Mouse (Mus musculus) spleen, adult 2 months (tissue): ENCODE results near the gene Gabpb2. TPM values are rescaled to one million over a fixed set of nuclear protein-coding genes. Genes with fewer than 3 reads are reported as not detected.
"Not testable (repeated sequence)": the region's sequence is repeated elsewhere in the genome, so short reads cannot be mapped to it uniquely, and the experiment has no call there.

Experiments used
- DNase-seq, 2 experiments: peaks; one replicate each; pipeline versions ENCODE4 v3.0.0 to v3.0.0-alpha.2; 2012 to 2021; ENCODE audit warnings: low spot score in 2 of 2, low read depth in 1 of 2
- H3K27ac ChIP-seq: fragments of 200-500 bp; 2 replicates; pipeline ENCODE4 v1.5.1; 2012; ENCODE audit warnings: low read length, inconsistent platforms; ENCODE audit not compliant: insufficient read depth
- H3K27me3 ChIP-seq: fragments of 200-500 bp; 2 replicates; pipeline ENCODE4 v1.6.1; 2012; ENCODE audit warnings: mild to moderate bottlenecking, moderate library complexity, low read length, inconsistent platforms; ENCODE audit not compliant: control insufficient read depth, insufficient read depth
- H3K36me3 ChIP-seq: fragments of 200-500 bp; 2 replicates; pipeline ENCODE4 v1.6.1; 2012; ENCODE audit warnings: mild to moderate bottlenecking, low read length, inconsistent platforms; ENCODE audit not compliant: control insufficient read depth, insufficient read depth
- H3K4me1 ChIP-seq: fragments of 200-500 bp; 2 replicates; pipeline ENCODE4 v1.6.1; 2011; ENCODE audit warnings: inconsistent platforms; ENCODE audit not compliant: control insufficient read depth, insufficient read depth, insufficient read length
- H3K4me3 ChIP-seq: fragments of 200-500 bp; 2 replicates; pipeline ENCODE4 v1.5.1; 2011; ENCODE audit warnings: mild to moderate bottlenecking, inconsistent platforms; ENCODE audit not compliant: insufficient read depth, insufficient read length; ENCODE audit errors: extremely low read depth
- CTCF ChIP-seq: fragments of 200-500 bp; IDR thresholded peaks from 2 replicates; pipeline ENCODE4 v1.5.1; 2011; ENCODE audit warnings: mild to moderate bottlenecking, inconsistent platforms; ENCODE audit not compliant: insufficient read depth, insufficient read length, insufficient replicate concordance; ENCODE audit errors: extremely low read depth
- POLR2A ChIP-seq: fragments of 200-500 bp; IDR thresholded peaks from 2 replicates; pipeline ENCODE4 v1.6.1; 2011; ENCODE audit warnings: low read depth, low read length, inconsistent platforms
- WGBS: fragments of 180-500 bp; shearing (Covaris S2); methylation state at CpG from one replicate; pipeline ENCODE4 v1.1.7; 2018; 5-methylcytosine and 5-hydroxymethylcytosine counted together
- polyA plus RNA-seq: library from polyadenylated mRNA; depleted of rRNA; stranded (reverse); fragments of >200 nt; gene quantifications from 2 replicates; pipeline ENCODE4 v1.2.3, GENCODE M21; 2012

Gabpb2 gene
- polyA plus RNA-seq, 1 experiment, result 17.0 TPM

- Histone ChIP-seq H3K36me3 (peaks cover 4% of the 10 kb centered on the region), H3K4me1 (no peaks in the 10 kb centered on the region), H3K27me3 (no peaks in the 10 kb centered on the region), H3K27ac (no peak overlapping the region), H3K4me3 (no peak overlapping the region)
- WGBS, result 84% methylated on average over 2 of the region's 2 CpGs
- DNase-seq, result no peak
- no peak for TF ChIP-seq CTCF
- no peak for TF ChIP-seq POLR2A
Measured at GRCm38 (mm10) chr3:95223041-95223440, 5.3 kb upstream of the Gabpb2 start.

GRCm38 (mm10) chr3:95218466-95219137, 886 bp upstream of the Gabpb2 start:
- H3K36me3 ChIP-seq, result peaks cover 11% of the 10 kb centered on the region
- no peak for DNase-seq
- peak overlapping the region; percentile 100 for H3K27ac ChIP-seq
- H3K27me3 ChIP-seq, result no peaks in the 10 kb centered on the region
- 60% methylated on average over 6 of the region's 6 CpGs for WGBS
- TF ChIP-seq CTCF, result no peak
- no peak for TF ChIP-seq POLR2A
- H3K4me1 ChIP-seq, result no peaks in the 10 kb centered on the region
- 0 out of 2 replicates have a peak overlapping the region, but pooled peaks have one; percentile 14 for H3K4me3 ChIP-seq

GRCm38 (mm10) chr3:95216655-95217254, 961 bp downstream of the Gabpb2 start:
- H3K27me3 ChIP-seq, result no peaks in the 10 kb centered on the region
- H3K4me3 ChIP-seq, result peak overlapping the region; percentile 88; the same call in 1 of the 2 replicates
- WGBS, result 16% methylated on average over 4 of the region's 4 CpGs
- no peak overlapping the region for H3K27ac ChIP-seq
- no peak for DNase-seq
- no peaks in the 10 kb centered on the region for H3K4me1 ChIP-seq
- TF ChIP-seq POLR2A (no peak), CTCF (no peak)
- peaks cover 11% of the 10 kb centered on the region for H3K36me3 ChIP-seq

- Histone ChIP-seq H3K4me1 (no peaks in the 10 kb centered on the region), H3K27me3 (no peaks in the 10 kb centered on the region), H3K36me3 (peaks cover 15% of the 10 kb centered on the region), H3K27ac (no peak overlapping the region), H3K4me3 (no peak overlapping the region)
- DNase-seq, result no peak
- WGBS, result 100% methylated on average over 1 of the region's 1 CpGs
- TF ChIP-seq CTCF (no peak), POLR2A (no peak)
Measured at GRCm38 (mm10) chr3:95213609-95213975, 4.1 kb downstream of the Gabpb2 start.

DNA sequence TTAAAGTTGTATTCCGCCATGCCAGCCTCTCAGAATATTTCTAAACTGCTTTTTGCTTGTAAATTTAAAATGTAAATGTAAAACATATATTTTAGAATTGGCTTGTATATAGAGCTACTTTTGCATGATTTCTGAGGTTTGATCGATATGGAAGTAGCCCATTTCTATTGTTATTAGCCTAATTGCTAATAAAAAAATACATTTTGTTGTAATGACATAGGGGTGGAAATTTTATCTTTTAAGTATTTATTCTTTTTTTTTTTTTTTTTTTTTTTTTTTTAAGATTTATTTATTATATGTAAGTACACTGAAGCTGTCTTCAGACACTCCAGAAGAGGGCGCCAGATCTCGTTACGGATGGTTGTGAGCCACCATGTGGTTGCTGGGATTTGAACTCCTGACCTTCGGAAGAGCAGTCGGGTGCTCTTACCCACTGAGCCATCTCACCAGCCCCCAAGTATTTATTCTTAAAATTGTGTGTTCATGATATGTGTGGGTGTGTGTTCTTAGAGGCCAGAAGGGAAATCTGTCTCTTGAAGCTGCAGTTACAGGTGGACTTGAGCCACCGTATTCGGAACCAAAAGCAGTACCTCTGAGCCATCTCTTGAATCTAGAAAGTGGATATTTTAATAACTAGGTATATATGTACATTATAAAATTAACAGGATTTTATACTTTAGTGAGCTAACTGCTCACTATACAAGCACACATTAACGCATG, 4.7 kb downstream of the Gabpb2 start:
- WGBS, result 86% methylated on average over 10 of the region's 10 CpGs
- not testable (repeated sequence) for H3K4me1 ChIP-seq, H3K27me3 ChIP-seq, H3K4me3 ChIP-seq, DNase-seq, H3K27ac ChIP-seq
- H3K36me3 ChIP-seq, result peaks cover 15% of the 10 kb centered on the region

DNA sequence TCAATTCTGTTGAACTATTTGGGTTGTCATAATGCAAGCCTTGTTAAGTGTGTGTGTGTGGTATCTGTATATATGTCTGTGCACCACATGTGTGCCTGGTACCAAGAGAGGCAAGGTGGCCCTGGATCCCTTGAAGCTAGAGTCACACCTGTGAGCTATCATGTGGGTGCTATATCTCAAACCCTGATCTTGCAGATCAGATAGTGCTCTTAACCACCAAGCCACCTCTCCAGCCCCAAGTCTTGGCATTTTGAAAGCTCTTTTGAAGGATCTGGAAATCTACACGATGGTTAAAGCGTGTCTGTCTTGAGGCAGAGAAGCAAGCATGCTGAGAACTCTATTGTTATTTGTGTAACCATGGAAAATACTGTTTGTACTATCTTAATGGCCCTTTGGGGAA, 7.1 kb downstream of the Gabpb2 start:
- TF ChIP-seq CTCF (no peak), POLR2A (no peak)

GRCm38 (mm10) chr3:95208286-95208685, 9.4 kb downstream of the Gabpb2 start:
- Histone ChIP-seq H3K36me3 (peaks cover 33% of the 10 kb centered on the region), H3K4me1 (no peaks in the 10 kb centered on the region), H3K27me3 (no peaks in the 10 kb centered on the region), H3K27ac (no peak overlapping the region), H3K4me3 (no peak overlapping the region)
- DNase-seq, result no peak
- no peak for TF ChIP-seq CTCF
- no peak for TF ChIP-seq POLR2A
- WGBS, result 79% methylated on average over 4 of the region's 4 CpGs

More for the DNA sequence above, 7.1 kb downstream of the Gabpb2 start:
- H3K27me3 ChIP-seq, result no peaks in the 10 kb centered on the region
- peaks cover 27% of the 10 kb centered on the region for H3K36me3 ChIP-seq
- H3K27ac ChIP-seq, result no peak overlapping the region
- DNase-seq, result no peak
- H3K4me1 ChIP-seq, result no peaks in the 10 kb centered on the region
- H3K4me3 ChIP-seq, result no peak overlapping the region
- WGBS, result 87% methylated on average over 2 of the region's 2 CpGs
